Mouse (Mus musculus) MEL (cell line): ENCODE measurements around the gene Dgkh. TPM values are rescaled to one million over a fixed set of nuclear protein-coding genes. Genes with fewer than 3 reads are reported as not detected.

Source experiments
- DNase-seq: peaks from one replicate; pipeline ENCODE4 v3.0.0; 2011; ENCODE audit warnings: low read depth, low spot score
- H3K27ac ChIP-seq: 2 replicates; pipeline ENCODE4 v1.5.1; 2012; ENCODE audit warnings: low read depth, mild to moderate bottlenecking, control low read depth, low read length, moderate library complexity; ENCODE audit not compliant: control insufficient read depth
- H3K27me3 ChIP-seq, 2 experiments: fragments of 150-350 bp in 1 of 2; sonication (generic) in 1 of 2; 2 replicates each; pipeline ENCODE4 v1.6.1; 2012; ENCODE audit warnings: low read length in 2 of 2, mild to moderate bottlenecking in 2 of 2, improper control_type of control experiment in 1 of 2, moderate library complexity in 1 of 2; ENCODE audit not compliant: insufficient read depth in 2 of 2, control insufficient read depth in 1 of 2
- H3K36me3 ChIP-seq, 2 experiments: 2 replicates each; pipeline ENCODE4 v1.6.1; 2012 to 2014; ENCODE audit warnings: low read length in 2 of 2, improper control_type of control experiment in 1 of 2, inconsistent platforms in 1 of 2, mild to moderate bottlenecking in 1 of 2; ENCODE audit not compliant: insufficient read depth in 2 of 2, control insufficient read depth in 1 of 2
- H3K4me1 ChIP-seq, 2 experiments: fragments of 150-350 bp in 1 of 2; sonication (generic) in 1 of 2; 2 replicates each; pipeline ENCODE4 v1.6.1; 2012; ENCODE audit warnings: low read length in 2 of 2, improper control_type of control experiment in 1 of 2, mild to moderate bottlenecking in 1 of 2; ENCODE audit not compliant: insufficient read depth in 2 of 2, control insufficient read depth in 1 of 2
- H3K4me3 ChIP-seq, 2 experiments: fragments of 150-350 bp in 1 of 2; sonication (generic) in 1 of 2; 2 replicates each; pipeline ENCODE4 v1.5.1; 2012; ENCODE audit warnings: low read depth in 2 of 2, low read length in 2 of 2, mild to moderate bottlenecking in 2 of 2, moderate library complexity in 2 of 2, control low read depth in 1 of 2, improper control_type of control experiment in 1 of 2; ENCODE audit not compliant: control insufficient read depth in 1 of 2, insufficient read depth in 1 of 2
- H3K79me2 ChIP-seq: 2 replicates; pipeline ENCODE4 v1.6.1; 2012; ENCODE audit warnings: mild to moderate bottlenecking, low read length, moderate library complexity; ENCODE audit not compliant: control insufficient read depth, poor library complexity, insufficient read depth
- H3K9ac ChIP-seq: 2 replicates; pipeline ENCODE4 v1.6.1; 2012; ENCODE audit warnings: low read depth, mild to moderate bottlenecking, control low read depth, low read length, moderate library complexity; ENCODE audit not compliant: control insufficient read depth, poor library complexity, severe bottlenecking
- H3K9me3 ChIP-seq: fragments of 150-350 bp; sonication (generic); replicated peaks from 2 replicates; pipeline ENCODE4 v1.6.1; 2012; ENCODE audit warnings: mild to moderate bottlenecking, low read length, improper control_type of control experiment, moderate library complexity; ENCODE audit not compliant: insufficient read depth
- BHLHE40 ChIP-seq: IDR thresholded peaks from 2 replicates; pipeline ENCODE4 v1.6.1; 2012; ENCODE audit warnings: low read depth, mild to moderate bottlenecking, inconsistent platforms, low read length, improper control_type of control experiment, borderline replicate concordance
- CHD1 ChIP-seq: IDR thresholded peaks from 2 replicates; pipeline ENCODE4 v1.6.1; 2012; ENCODE audit warnings: low read depth, mild to moderate bottlenecking, inconsistent platforms, low read length, improper control_type of control experiment
- CHD2 ChIP-seq: IDR thresholded peaks from 2 replicates; pipeline ENCODE4 v1.6.1; 2011; ENCODE audit warnings: low read length, improper control_type of control experiment
- CTCF ChIP-seq, 3 experiments: IDR thresholded peaks in 2 of 3; conservative IDR thresholded peaks in 1 of 3; 2 replicates each; pipeline ENCODE4 v1.5.1; 2011 to 2012; ENCODE audit warnings: low read length in 3 of 3, low read depth in 2 of 3, mild to moderate bottlenecking in 2 of 3, improper control_type of control experiment in 1 of 3, inconsistent platforms in 1 of 3, mixed read lengths in 1 of 3, moderate library complexity in 1 of 3; ENCODE audit not compliant: control insufficient read depth in 1 of 3, insufficient read depth in 1 of 3, poor library complexity in 1 of 3, severe bottlenecking in 1 of 3
- ELF1 ChIP-seq: IDR thresholded peaks from 2 replicates; pipeline ENCODE4 v1.6.1; 2014; ENCODE audit warnings: low read depth, mild to moderate bottlenecking, inconsistent platforms, low read length, improper control_type of control experiment, moderate library complexity
- ETS1 ChIP-seq: IDR thresholded peaks from 2 replicates; pipeline ENCODE4 v1.6.1; 2012; ENCODE audit warnings: low read depth, mild to moderate bottlenecking, inconsistent platforms, low read length, improper control_type of control experiment, moderate library complexity
- KAT2A ChIP-seq: conservative IDR thresholded peaks from 2 replicates; pipeline ENCODE4 v1.6.1; 2012; ENCODE audit warnings: low read depth, low read length, improper control_type of control experiment, inconsistent platforms
- MAZ ChIP-seq: IDR thresholded peaks from 2 replicates; pipeline ENCODE4 v1.6.1; 2012; ENCODE audit warnings: low read depth, mild to moderate bottlenecking, inconsistent platforms, low read length, improper control_type of control experiment
- NELFE ChIP-seq: IDR thresholded peaks from 2 replicates; pipeline ENCODE4 v1.6.1; 2011; ENCODE audit warnings: low read depth, low read length, improper control_type of control experiment
- POLR2AphosphoS5 ChIP-seq: IDR thresholded peaks from 2 replicates; pipeline ENCODE4 v1.6.1; 2012; ENCODE audit warnings: low read depth, borderline replicate concordance, mild to moderate bottlenecking, inconsistent platforms, low read length, moderate library complexity, mixed read lengths
- RAD21 ChIP-seq: IDR thresholded peaks from 2 replicates; pipeline ENCODE4 v1.6.1; 2011; ENCODE audit warnings: mild to moderate bottlenecking, low read depth, low read length, improper control_type of control experiment
- RCOR1 ChIP-seq: IDR thresholded peaks from 2 replicates; pipeline ENCODE4 v1.6.1; 2012; ENCODE audit warnings: low read depth, mild to moderate bottlenecking, inconsistent platforms, low read length, improper control_type of control experiment
- SMC3 ChIP-seq: IDR thresholded peaks from 2 replicates; pipeline ENCODE4 v1.6.1; 2011; ENCODE audit warnings: low read depth, low read length, improper control_type of control experiment
- TAL1 ChIP-seq: IDR thresholded peaks from 2 replicates; pipeline ENCODE4 v1.6.1; 2012; ENCODE audit warnings: mild to moderate bottlenecking, inconsistent platforms, low read length, moderate library complexity, mixed read lengths
- TCF12 ChIP-seq: IDR thresholded peaks from 2 replicates; pipeline ENCODE4 v1.6.1; 2014; ENCODE audit warnings: low read depth, mild to moderate bottlenecking, inconsistent platforms, low read length, improper control_type of control experiment, moderate library complexity
- UBTF ChIP-seq: IDR thresholded peaks from 2 replicates; pipeline ENCODE4 v1.6.1; 2012; ENCODE audit warnings: low read depth, mild to moderate bottlenecking, inconsistent platforms, low read length, improper control_type of control experiment, moderate library complexity, borderline replicate concordance; ENCODE audit not compliant: insufficient read depth
- USF2 ChIP-seq, 2 experiments: IDR thresholded peaks; 2 replicates each; pipeline ENCODE4 v1.6.1; 2011 to 2012; ENCODE audit warnings: improper control_type of control experiment in 2 of 2, low read length in 2 of 2, borderline replicate concordance in 1 of 2, inconsistent platforms in 1 of 2, low read depth in 1 of 2, mild to moderate bottlenecking in 1 of 2; ENCODE audit not compliant: insufficient read depth in 1 of 2
- ZKSCAN1 ChIP-seq: IDR thresholded peaks from 2 replicates; pipeline ENCODE4 v1.6.1; 2012; ENCODE audit warnings: low read depth, mild to moderate bottlenecking, inconsistent platforms, low read length, improper control_type of control experiment, moderate library complexity
- polyA plus RNA-seq, 2 experiments: library from polyadenylated mRNA; stranded (reverse) in 1 of 2; unstranded in 1 of 2; fragments of >175 nt in 1 of 2; fragments of >200 nt in 1 of 2; gene quantifications; 2 replicates each; pipeline versions ENCODE4 v1.2.1 to v1.2.4; 2012; ENCODE audit warnings: low replicate concordance in 2 of 2, low read depth in 1 of 2; ENCODE audit not compliant: insufficient read length in 2 of 2, insufficient read depth in 1 of 2, missing spikeins in 1 of 2
- total RNA-seq: library from RNA; depleted of rRNA; stranded (reverse); fragments of 300-350 nt; gene quantifications from 2 replicates; pipeline ENCODE4 v1.2.3, GENCODE M21; 2012

The Dgkh gene
- total and polyA plus RNA-seq, 3 experiments: under 0.01 TPM; not detected in 2

- DNase-seq: no peak
- Histone ChIP-seq H3K27me3 (no peaks in the 10 kb centered on the region; a peak in 1 of 4 replicates), H3K36me3 (no peaks in the 10 kb centered on the region), H3K9ac (no peak overlapping the region), H3K79me2 (no peaks in the 10 kb centered on the region), H3K4me3 (no peak overlapping the region), H3K27ac (no peak overlapping the region), H3K4me1 (no peaks in the 10 kb centered on the region), H3K9me3 (no peaks in the 10 kb centered on the region)
- no peak for TF ChIP-seq CHD2
- TF ChIP-seq SMC3: no peak
- no peak for TF ChIP-seq POLR2AphosphoS5
- TF ChIP-seq CHD1: no peak
- TF ChIP-seq BHLHE40: no peak
- no peak for TF ChIP-seq TAL1
- TF ChIP-seq TCF12: no peak
- no peak for TF ChIP-seq UBTF
- no peak for TF ChIP-seq ZKSCAN1
- no peak for TF ChIP-seq RAD21
- TF ChIP-seq RCOR1: no peak
- TF ChIP-seq MAZ: no peak
- no peak for TF ChIP-seq CTCF (IDR thresholded peaks at IDR 0.05 in 2 of 3, conservative IDR thresholded peaks at IDR 0.05 in 1 of 3; ENCODE audit: control insufficient read depth in 1 of 3, insufficient read depth in 1 of 3, low read depth in 2 of 3, low read length in 3 of 3, poor library complexity in 1 of 3, severe bottlenecking in 1 of 3)
- no peak for TF ChIP-seq ELF1
Measured at GRCm38 (mm10) chr14:78703361-78703760, 29.2 kb downstream of the Dgkh start.

DNA sequence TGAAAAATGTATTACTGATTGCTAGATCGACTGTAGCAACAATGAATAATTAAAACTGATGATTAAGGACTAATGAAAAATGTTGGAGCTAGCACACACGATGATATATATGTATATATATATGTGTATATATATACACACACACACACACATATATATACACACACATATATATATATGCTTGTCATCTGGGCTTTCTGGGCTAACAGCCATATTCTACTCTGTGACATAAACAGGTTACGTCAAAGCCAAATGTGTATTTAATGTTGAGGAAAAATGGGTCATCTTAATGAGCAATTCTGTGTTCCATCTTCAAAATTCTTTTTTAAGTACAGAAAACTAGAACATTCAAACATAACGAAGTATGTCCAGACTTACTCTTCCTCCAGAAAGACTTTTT, 30.5 kb downstream of the Dgkh start:
- H3K36me3 ChIP-seq: no peaks in the 10 kb centered on the region
- H3K79me2 ChIP-seq: no peaks in the 10 kb centered on the region
- DNase-seq: no peak

More for the DNA sequence above, 30.5 kb downstream of the Dgkh start:
- TF ChIP-seq USF2 (IDR thresholded peaks at IDR 0.05; ENCODE audit: borderline replicate concordance in 1 of 2, insufficient read depth in 1 of 2, low read depth in 1 of 2, low read length in 2 of 2) (no peak), ZKSCAN1 (no peak), ELF1 (no peak), ETS1 (no peak), KAT2A (no peak), SMC3 (no peak), CHD1 (no peak), TAL1 (no peak), MAZ (no peak), NELFE (no peak), POLR2AphosphoS5 (no peak)
- H3K4me1 ChIP-seq: no peaks in the 10 kb centered on the region
- H3K9me3 ChIP-seq: no peaks in the 10 kb centered on the region
- no peak overlapping the region for H3K9ac ChIP-seq
- H3K27me3 ChIP-seq: no peaks in the 10 kb centered on the region; a peak in 1 of 4 replicates
- H3K27ac ChIP-seq: no peak overlapping the region
- H3K4me3 ChIP-seq: no peak overlapping the region
